ENCODE assay signal across 17 mouse cellular contexts in the genomic region with DNA sequence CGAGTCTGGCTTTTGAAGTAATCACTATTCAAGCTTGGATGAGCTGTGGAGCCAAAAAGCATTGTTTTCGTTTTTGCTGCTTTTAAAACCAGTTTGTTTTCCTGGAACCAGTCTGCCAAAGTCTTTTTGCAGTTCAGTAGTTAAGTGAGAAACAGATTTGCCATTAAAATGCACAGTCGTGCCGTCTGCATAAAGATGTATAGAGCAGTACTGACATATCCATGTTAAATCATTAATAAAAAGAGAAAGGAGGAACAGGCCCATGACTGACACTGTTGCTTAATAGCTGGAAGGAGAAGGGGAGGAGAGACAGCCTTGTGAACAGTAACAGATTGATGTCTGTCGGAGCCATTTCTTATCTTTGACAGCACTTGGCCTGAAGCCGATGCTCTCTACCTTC.
"Had no signal": no experiment of that assay in that cellular context is flagged by ENCODE, and none has a peak within 500 bp of the region (broad histone marks: within the 10 kb centered on the region; RNA-seq: fewer than 3 reads in every experiment).

No protein-coding gene starts in this region.

- H3K27me3 ChIP-seq: limb, embryonic 15.5 days; liver, embryonic 12.5 days; lung, embryonic 15.5 days; neural tube, embryonic 15.5 days; stomach, embryonic 15.5 days had no signal

- H3K4me3 ChIP-seq: limb, embryonic 15.5 days; liver, embryonic 12.5 days; lung, embryonic 15.5 days; myocyte; neural tube, embryonic 15.5 days; stomach, embryonic 15.5 days had no signal

- ATAC-seq: intestine, embryonic 16.5 days; liver, embryonic 12.5 days had no signal

- H3K9me3 ChIP-seq: limb, embryonic 15.5 days; liver, embryonic 12.5 days; lung, embryonic 15.5 days; neural tube, embryonic 15.5 days; stomach, embryonic 15.5 days had no signal

- H3K9ac ChIP-seq: limb, embryonic 15.5 days; liver, embryonic 12.5 days; lung, embryonic 15.5 days; neural tube, embryonic 15.5 days; stomach, embryonic 15.5 days had no signal

- DNase-seq: kidney, adult 2 months; kidney, postnatal 36 days; layer of hippocampus, adult 9-11 months; layer of hippocampus, postnatal 36 days; lung, postnatal 4 days; right cerebral cortex, postnatal 14 days; thymus, adult 2 months; thymus, postnatal 4 days had no signal

- H3K27ac ChIP-seq: kidney, postnatal 0 days; limb, embryonic 15.5 days; liver, embryonic 12.5 days; lung, embryonic 15.5 days; neural tube, embryonic 15.5 days; stomach, embryonic 15.5 days had no signal

- H3K4me1 ChIP-seq: limb, embryonic 15.5 days; liver, embryonic 12.5 days; lung, embryonic 15.5 days; neural tube, embryonic 15.5 days; stomach, embryonic 15.5 days had no signal

- H3K4me2 ChIP-seq: limb, embryonic 15.5 days; liver, embryonic 12.5 days; lung, embryonic 15.5 days; midbrain, embryonic 11.5 days; neural tube, embryonic 15.5 days; stomach, embryonic 15.5 days had no signal

- H3K36me3 ChIP-seq: limb, embryonic 15.5 days; liver, embryonic 12.5 days; lung, embryonic 15.5 days; neural tube, embryonic 15.5 days; stomach, embryonic 15.5 days had no signal
